Mouse (Mus musculus) embryonic stem cell, embryonic (primary cell): ENCODE results near the gene Kctd13.

Source experiments
- CTCF ChIA-PET, 4 experiments: fragments of 300-600 bp in 2 of 4; fragments of 350-600 bp in 2 of 4; sonication (Branson Sonifier 250); formaldehyde crosslinking; loops; one replicate each; lab custom pipeline; 2022; ENCODE audit warnings: inconsistent platforms in 2 of 4; lab: Charles Lee
- POLR2A ChIA-PET, 4 experiments: fragments of 300-600 bp in 2 of 4; fragments of 350-600 bp in 2 of 4; sonication (Branson Sonifier 250); formaldehyde crosslinking; loops; one replicate each; lab custom pipeline; 2022; ENCODE audit warnings: antibody characterized with exemption in 4 of 4, inconsistent platforms in 1 of 4; lab: Charles Lee

The Kctd13 gene

DNA sequence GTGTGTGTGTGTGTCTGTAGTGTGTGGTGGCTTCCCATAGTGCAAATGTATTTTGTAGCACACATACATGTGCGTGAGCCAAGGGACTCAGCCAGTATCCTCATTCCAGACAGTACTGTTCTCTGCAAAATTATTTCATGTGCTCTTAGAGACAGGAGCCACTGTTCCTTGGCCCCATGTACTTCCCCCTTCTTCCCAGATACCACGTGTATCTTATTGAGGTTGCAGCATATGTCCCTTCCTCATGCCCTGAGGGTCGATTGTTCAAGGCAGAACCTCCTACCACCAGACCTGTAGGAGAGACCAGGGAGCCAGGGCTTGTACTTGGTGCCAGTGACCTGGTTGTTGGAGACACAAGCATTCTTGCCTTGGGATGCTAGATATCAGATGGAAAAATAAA is 26.4 kb downstream of the Kctd13 start:
- POLR2A ChIA-PET = no interaction called here

DNA sequence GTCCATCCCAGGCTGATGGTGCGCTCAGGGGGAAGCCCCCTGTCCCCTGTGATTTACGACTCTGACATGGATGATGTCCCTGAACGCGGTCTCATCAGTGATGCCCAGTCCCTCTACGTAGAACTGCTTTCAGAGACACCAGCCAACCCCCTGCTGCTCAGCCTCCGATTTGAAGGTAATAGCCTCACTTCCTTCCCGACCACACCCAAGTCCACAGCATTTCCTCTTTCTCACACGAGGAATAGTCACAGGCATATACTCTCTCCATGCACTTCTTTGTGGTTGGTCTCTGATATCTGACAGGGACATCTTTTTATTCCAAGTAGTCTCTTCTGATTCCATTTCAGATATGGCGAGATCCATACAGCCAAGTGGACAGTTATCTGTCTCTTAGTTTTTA is 31.1 kb downstream of the Kctd13 start:
- ChIA-PET POLR2A (no interaction called here), CTCF (no interaction called here)

More for the DNA sequence above, 26.4 kb downstream of the Kctd13 start:
- CTCF ChIA-PET = no interaction called here

DNA sequence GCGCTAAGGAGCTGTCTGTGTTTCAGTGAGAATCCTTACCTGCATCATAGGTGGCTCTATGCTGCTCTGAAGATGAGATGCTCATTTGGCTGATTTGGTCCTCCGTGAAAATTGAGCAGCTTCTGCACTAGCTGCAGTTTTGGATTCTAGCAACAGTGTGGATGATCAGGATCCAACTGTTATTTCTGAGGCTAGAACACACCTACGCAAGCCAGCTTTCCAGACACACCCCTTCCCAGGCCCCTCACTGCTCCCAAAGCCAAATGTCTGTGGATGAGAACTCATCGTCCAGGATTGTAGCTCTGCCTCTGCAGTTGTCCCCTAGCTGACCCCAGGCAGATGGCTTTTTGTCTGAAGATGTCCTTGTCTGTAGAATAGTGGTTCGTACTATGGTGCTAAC is 32.4 kb downstream of the Kctd13 start:
- CTCF ChIA-PET = interaction anchor here in 1 of 4 experiments (0.7 to 2.0 kb wide), 2 partner anchors 11 to 844 kb away, joined by 3 to 5 read pairs; partner anchors contain the start of gene Asphd1
- POLR2A ChIA-PET = interaction anchor here in 2 of 4 experiments (1.0 to 2.1 kb wide), 3 partner anchors 9 to 24 kb away, joined by 3 to 5 read pairs (median 3); no protein-coding TSS in a partner anchor

DNA sequence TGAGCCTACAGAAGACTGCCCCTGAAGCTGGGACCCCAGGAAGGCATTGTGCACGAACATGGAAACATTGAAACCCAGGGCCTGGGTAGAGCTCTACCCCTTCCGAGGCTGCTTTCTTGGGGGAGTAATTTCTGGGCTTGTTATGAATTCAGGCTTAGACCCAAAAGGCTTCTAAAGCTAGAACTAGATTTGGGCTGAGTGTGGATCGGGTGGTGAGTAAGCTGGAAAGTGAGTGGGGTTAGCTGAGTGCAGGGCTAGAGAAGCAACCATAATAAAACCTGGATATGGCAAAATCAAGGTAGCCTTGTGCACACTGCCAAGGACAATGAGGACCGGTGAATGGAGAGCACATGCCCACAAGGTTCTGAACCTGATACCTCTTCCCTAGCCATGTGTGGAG is 33.3 kb downstream of the Kctd13 start:
- ChIA-PET POLR2A (interaction anchor here in 2 of 4 experiments (0.6 to 2.1 kb wide), 4 partner anchors 11 to 136 kb away, joined by 3 to 6 read pairs (median 4); no protein-coding TSS in a partner anchor), CTCF (interaction anchor here in 1 of 4 experiments (2.0 kb wide), 1 partner anchor 12 kb away, joined by 5 read pairs; the partner anchor contains the start of gene Asphd1)

DNA sequence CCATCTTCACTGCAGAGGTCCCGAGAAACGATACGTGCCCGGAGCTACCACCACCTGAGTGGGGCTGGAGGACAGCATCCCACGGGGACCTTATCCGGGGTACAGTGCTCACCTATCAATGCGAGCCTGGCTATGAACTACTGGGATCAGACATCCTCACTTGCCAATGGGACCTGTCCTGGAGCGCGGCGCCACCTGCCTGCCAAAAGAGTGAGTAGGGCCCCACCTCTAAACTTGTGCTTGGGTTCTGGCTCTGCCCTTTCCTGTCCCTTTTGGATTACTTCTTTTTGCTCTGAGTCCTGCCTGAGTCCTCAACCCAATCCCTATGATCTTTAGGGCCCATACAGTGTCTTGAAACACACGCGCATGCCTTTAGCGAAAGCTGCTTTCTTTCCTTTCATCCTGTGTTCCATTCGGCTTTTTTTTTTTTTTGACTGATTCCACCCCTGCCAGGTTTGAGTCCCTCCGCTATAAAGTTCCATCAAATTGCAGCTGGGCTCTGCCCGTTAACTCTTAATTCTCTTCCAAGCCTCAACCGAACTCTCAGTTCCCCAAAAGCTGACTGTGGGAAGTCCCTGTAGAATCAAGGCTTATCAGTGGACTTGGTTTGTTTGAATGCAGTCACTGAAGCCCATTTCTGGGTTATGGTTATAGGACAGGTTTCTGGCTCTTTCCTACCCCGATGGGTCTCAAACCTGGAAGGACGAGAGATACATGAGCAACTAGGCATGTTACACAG is 35.0 kb downstream of the Kctd13 start:
- POLR2A ChIA-PET = interaction anchor here in 3 of 4 experiments (0.6 to 1.7 kb wide), 9 partner anchors 13 to 176 kb away, joined by 3 to 10 read pairs (median 3); partner anchors contain the start of genes Asphd1 (in 1 of the 3), Ino80e (in 1 of the 3) and Sez6l2 (in 1 of the 3)
- CTCF ChIA-PET = interaction anchor here in 3 of 4 experiments (0.6 to 1.1 kb wide), 5 partner anchors 93 to 250 kb away, joined by 3 to 5 read pairs (median 3); no protein-coding TSS in a partner anchor

DNA sequence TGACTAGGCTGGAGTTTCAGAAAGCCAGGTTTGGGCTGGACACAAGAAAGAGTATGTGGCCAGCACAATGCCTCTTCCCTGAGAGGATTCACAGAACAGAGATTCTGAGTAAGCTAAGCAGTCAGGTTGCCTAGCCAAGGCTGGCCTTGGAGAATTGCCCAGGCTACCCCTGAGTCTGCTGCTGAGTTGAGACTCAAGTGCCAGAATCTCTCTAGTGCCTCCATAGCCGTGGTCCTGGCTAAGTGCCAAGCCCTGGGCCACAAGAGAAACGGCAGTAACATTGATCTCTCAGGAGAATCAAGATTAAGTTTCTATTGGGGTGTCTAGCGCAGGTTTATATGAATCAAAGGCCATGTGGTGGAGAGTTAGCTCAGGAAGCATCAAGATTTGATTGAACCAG is 36.9 kb downstream of the Kctd13 start:
- CTCF ChIA-PET = interaction anchor here in 2 of 4 experiments (0.6 to 1.0 kb wide), 5 partner anchors 19 to 378 kb away, joined by 3 read pairs; no protein-coding TSS in a partner anchor
- POLR2A ChIA-PET = interaction anchor here in 2 of 4 experiments (0.7 to 2.2 kb wide), 3 partner anchors 11 to 186 kb away, joined by 3 to 7 read pairs (median 6); partner anchors contain the start of genes Asphd1 (in 1 of the 2) and Sez6l2 (in 1 of the 2)

DNA sequence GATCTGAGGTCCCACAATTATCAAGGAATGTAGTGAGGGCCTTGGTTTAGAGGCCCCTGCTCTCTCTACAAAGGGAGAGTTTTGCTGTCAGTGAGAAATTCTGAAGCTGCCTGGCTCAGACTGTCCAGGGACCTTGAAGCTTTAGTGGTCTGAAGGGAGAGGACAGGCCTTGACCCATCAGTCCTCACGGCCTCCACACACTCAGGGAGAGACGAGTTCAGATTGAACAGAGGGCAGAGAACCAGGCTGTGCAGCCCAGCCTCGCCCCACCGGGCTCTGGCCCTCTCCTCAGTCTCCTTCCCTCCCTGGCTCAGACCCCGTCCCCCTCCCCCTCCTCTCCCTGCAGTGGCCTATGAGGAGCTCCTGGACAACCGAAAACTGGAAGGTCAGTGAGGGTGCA is 38.7 kb downstream of the Kctd13 start:
- CTCF ChIA-PET = interaction anchor here in 1 of 4 experiments (0.6 kb wide), 1 partner anchor 187 kb away, joined by 3 read pairs; no protein-coding TSS in a partner anchor
- POLR2A ChIA-PET = interaction anchor here in 1 of 4 experiments (0.8 to 1.5 kb wide), 3 partner anchors 16 to 45 kb away, joined by 3 to 4 read pairs (median 3); partner anchors contain the start of gene Tmem219

DNA sequence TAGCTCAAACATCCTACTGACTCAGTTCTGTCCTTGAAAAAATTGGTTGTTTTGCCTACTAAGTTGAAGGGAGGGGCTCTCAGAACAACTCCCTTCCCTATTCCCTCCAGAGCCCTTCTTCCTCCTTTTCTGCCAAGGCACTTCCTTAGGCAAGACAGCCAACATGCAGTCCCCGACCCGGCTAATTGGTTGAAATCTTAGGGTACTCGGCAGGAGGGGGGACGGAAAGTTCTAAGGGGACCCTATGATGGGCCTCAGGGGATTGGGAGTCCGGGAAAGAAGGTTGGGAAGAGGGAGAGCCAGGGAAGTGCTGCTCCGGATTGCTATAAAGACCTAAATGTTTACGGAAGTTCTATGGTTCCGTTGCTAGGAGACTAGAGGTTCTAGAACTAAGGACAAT is 46.8 kb downstream of the Kctd13 start:
- ChIA-PET POLR2A (interaction anchor here in 1 of 4 experiments (0.7 to 1.6 kb wide), 4 partner anchors 46 to 176 kb away, joined by 3 to 5 read pairs (median 4); no protein-coding TSS in a partner anchor), CTCF (interaction anchor here in 1 of 4 experiments (0.7 kb wide), 1 partner anchor 86 kb away, joined by 3 read pairs; no protein-coding TSS in a partner anchor)

DNA sequence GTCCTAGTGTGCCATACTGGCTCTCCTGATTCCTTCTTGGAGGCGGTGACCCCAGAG is 47.0 kb downstream of the Kctd13 start, which contains the start of gene Cdipt:
Gene Cdipt (plus strand): TSS at position 22 of the 57 bp plus-strand sequence.
- POLR2A ChIA-PET = interaction anchor here in 1 of 4 experiments (1.0 to 1.2 kb wide), 2 partner anchors 46 to 156 kb away, joined by 3 read pairs; no protein-coding TSS in a partner anchor

DNA sequence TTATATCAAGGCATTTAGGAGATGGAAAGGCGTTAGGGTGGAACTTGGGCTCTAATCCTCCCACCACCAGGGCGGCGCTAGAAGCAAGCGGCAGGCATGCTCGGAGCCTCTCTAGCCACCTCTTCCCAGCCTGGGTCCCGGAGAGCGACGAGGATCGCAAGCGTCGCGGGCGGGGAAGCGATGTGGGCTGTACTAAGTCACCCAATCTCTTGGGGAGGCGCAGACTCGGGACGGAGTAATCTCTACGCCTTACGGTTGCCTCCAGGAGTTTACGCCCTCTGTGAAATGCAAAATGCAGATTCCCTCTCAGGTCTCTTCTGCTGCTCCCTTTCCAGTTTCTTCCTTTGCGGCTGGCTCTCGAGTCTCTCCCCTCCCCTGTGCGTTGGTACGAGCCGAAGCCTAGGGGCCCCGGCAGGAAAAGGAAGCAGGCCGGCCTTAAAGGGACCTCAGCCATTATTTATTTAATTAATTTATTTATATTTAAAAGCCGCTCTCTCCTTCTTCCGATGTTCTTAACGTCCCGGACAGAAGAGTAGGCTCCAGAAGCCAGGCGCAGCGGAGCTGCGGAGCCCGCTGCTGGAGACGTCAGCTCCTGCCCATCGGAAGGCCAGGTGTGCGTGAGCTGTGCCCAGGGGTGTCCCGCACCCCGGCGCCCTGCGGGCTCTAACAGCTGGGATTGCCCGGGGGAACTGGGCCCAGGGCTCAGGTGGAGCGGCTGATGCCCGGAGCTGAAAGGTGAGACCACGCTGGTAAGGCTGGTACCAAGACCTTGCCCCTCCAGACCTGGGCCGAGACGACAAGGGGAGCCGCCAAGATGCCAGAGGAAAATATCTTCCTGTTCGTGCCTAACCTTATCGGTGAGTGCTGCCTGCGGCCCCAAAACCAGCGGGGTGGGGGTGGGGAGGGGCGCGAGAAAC is 47.5 kb downstream of the Kctd13 start, which contains the start of gene Cdiptos:
Gene Cdiptos (minus strand): TSS at position 149 of the 917 bp plus-strand sequence.
- POLR2A ChIA-PET = interaction anchor here (0.7 to 2.3 kb wide), 38 partner anchors 9 to 499 kb away, joined by 3 to 13 read pairs (median 4); partner anchors contain the start of genes Mvp (in 2 of the 4), Taok2 (in 2 of the 4), Hirip3 (in 1 of the 4) and Ino80e (in 1 of the 4)
- CTCF ChIA-PET = interaction anchor here in 2 of 4 experiments (0.7 to 1.3 kb wide), 2 partner anchors 12 to 196 kb away, joined by 3 to 5 read pairs; no protein-coding TSS in a partner anchor

More for the DNA sequence above, 47.0 kb downstream of the Kctd13 start, which contains the start of gene Cdipt:
- CTCF ChIA-PET = no interaction called here

DNA sequence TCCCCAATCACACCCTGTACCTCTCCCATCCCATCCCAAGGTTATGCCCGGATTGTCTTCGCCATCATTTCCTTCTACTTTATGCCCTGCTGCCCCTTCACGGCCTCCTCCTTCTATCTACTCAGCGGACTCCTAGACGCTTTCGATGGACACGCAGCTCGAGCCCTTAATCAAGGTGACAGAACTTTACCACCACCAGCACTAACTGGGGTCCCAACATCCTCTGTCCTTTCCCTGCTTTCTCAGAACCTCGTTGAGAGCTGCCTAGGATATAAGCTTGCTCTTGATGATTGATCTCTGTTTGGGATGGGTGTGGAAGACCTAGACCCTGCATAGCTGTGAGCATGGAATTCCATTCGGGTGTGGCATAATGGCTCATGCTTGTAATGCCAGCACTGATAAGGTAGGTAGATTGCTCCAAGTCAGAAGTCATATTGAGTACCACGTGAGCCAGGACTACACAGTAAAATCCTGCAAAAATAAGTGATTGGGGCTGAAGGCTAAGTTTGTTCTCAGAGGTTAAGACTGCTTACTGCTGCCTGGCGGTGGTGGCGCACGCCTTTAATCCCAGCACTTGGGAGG is 48.3 kb downstream of the Kctd13 start:
- POLR2A ChIA-PET = interaction anchor here (0.7 to 2.3 kb wide), 37 partner anchors 9 to 500 kb away, joined by 3 to 13 read pairs (median 4); partner anchors contain the start of genes Mvp (in 2 of the 4), Taok2 (in 2 of the 4), Hirip3 (in 1 of the 4) and Ino80e (in 1 of the 4)
- CTCF ChIA-PET = interaction anchor here in 3 of 4 experiments (0.5 to 1.3 kb wide), 3 partner anchors 8 to 197 kb away, joined by 3 to 5 read pairs (median 5); no protein-coding TSS in a partner anchor

DNA sequence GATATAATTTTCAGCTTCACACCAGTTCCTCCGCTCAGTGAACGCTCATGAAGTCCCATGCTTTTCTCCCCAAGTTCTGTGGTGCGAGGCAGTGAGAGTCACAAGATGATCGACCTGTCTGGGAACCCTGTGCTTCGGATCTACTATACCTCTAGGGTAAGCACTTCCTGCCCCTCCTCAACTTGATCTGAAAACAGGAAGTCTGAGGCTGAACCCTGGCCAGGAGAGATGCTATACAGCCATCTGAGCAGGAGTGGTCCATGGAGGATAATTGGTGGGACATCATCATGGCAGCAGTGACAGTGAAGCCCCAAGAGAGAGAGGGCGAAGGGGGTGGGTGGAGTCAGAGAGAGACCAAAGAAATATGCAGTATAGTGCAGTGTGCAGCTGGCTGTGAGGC is 50.2 kb downstream of the Kctd13 start:
- POLR2A ChIA-PET = interaction anchor here in 1 of 4 experiments (0.5 to 1.0 kb wide), 2 partner anchors 9 to 10 kb away, joined by 3 to 6 read pairs; no protein-coding TSS in a partner anchor
- CTCF ChIA-PET = interaction anchor here in 2 of 4 experiments (0.6 to 1.4 kb wide), 2 partner anchors 146 to 147 kb away, joined by 3 to 5 read pairs; no protein-coding TSS in a partner anchor

DNA sequence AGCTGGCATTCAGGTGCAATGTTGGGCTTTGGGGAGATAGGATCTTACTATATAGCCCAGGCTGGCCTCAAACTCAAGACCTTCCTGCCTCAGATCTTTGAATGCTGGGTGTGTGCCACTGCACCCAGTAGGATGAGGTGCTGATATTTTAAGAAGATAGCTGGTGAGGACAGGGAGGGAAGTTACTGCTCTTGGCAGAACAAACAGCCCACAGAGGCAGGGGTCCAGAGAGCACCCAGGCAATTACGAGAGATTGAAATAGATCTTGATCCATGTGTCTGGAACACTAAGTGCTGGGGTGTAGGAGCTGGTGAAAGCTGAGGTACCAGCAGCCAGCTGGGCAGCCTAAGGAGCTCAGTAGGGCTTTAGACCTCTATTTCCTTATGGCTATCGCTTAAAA is 52.9 kb downstream of the Kctd13 start:
- ChIA-PET CTCF (interaction anchor here in 1 of 4 experiments (0.6 kb wide), 1 partner anchor 24 kb away, joined by 4 read pairs; no protein-coding TSS in a partner anchor), POLR2A (interaction anchor here in 2 of 4 experiments (0.5 to 1.6 kb wide), 3 partner anchors 19 to 206 kb away, joined by 3 to 7 read pairs (median 3); no protein-coding TSS in a partner anchor)

DNA sequence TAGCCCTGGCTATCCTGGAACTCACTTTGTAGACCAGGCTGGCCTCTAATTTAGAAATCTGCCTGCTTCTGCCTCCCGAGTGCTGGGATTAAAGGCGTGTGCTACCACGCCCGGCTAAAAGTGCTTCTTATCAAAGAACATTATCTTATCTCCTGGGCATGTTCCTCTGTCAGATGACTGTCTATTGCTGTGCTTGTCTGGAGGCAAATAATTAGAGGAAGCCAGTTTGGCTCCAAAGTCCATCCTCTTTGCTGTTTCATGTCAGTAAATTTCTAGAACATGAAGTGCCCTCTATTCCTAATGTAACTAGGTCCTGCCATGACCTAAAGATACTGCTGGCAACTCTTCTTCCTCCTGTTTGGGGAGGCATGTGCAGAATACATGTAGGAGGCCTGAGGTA is 53.4 kb downstream of the Kctd13 start:
- POLR2A ChIA-PET = interaction anchor here in 2 of 4 experiments (0.5 to 0.6 kb wide), 2 partner anchors 130 to 205 kb away, joined by 3 to 7 read pairs; no protein-coding TSS in a partner anchor
- CTCF ChIA-PET = interaction anchor here in 1 of 4 experiments (0.6 kb wide), 1 partner anchor 23 kb away, joined by 4 read pairs; no protein-coding TSS in a partner anchor

DNA sequence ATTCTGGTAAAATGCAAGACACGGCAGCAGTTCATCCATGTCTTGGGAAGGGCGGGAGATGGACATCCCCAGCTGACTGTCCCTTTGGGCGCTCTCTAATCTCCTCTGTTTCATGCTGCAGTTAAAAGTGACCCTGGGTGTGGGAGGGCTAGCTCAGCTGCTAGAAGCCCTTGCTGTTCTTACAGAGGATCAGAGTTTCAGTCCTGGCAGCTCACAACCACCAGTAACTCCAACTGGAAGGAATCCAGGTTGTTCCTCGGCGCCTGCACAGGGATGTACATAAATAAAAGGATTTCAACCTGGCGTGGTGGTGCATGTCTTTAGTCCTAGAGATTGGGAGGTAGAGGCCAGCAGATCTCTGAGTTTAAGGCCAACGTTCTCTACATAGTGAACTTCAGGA is 54.4 kb downstream of the Kctd13 start:
- POLR2A ChIA-PET = interaction anchor here in 1 of 4 experiments (0.5 kb wide), 1 partner anchor 55 kb away, joined by 5 read pairs; no protein-coding TSS in a partner anchor
- CTCF ChIA-PET = no interaction called here

DNA sequence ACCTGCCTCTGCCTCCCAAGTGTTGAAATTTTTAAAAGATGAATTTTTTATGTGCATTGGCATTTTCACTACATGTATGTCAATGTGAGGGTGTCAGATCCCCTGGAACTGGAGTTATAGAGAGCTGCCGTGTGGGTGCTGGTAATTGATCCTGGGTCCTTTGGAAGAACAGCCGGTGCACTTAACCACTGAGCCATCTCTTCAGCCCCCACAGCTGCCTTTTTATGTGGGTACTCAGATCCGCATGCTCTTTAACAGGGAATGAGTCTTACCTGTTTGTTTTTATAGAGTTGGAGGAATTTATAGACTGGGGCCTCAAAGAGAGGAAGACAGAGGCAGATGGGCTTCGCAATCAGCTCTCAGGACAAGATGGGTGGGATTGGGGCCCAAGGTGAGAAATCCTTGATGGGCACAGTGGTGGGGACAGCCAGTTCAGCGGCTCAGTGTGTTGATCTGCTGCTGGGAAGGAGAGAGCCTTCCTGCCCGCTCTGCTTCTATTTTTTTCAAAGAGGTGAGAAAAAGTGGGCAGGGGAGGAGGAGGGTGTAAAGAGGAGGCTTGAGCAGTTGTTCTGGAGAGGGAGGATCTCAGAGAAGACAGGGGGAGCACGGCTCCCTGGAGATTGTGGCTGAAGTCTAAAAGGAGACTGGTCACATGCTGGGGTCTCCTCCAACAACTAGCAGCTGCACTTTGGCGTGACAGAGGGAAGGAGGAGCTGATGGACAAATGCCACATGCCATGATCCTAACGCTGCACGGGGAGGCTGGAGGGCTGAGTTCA is 56.2 kb downstream of the Kctd13 start:
- CTCF ChIA-PET = interaction anchor here in 3 of 4 experiments (0.6 kb wide), 4 partner anchors 8 to 343 kb away, joined by 3 to 5 read pairs (median 3); no protein-coding TSS in a partner anchor
- POLR2A ChIA-PET = interaction anchor here (0.6 to 1.8 kb wide), 8 partner anchors 8 to 123 kb away, joined by 3 to 5 read pairs (median 3); partner anchors contain the start of genes Asphd1 (in 1 of the 4), Hirip3 (in 1 of the 4), Ino80e (in 1 of the 4) and Sez6l2 (in 1 of the 4)
